In the genomic region with DNA sequence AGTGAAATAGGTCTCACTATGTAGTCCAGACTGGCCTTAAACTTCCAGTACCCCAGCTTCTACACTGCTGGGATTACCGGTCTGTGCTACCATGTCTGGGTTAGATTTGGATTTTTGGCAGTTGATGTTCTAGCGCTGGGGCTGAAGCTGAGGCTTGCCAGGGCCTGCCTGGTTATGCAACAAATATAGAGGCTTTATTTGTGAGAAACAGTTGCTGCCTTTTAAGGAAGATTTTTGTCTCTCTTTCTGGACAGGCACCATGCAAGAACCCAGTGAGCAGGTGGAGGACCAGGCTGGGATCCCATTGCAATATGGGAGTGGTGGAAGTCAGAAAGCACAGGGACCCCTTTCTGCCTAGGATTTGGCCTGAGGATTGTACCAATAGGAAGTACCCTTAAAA, we compare ENCODE assay signal across 15 mouse cellular contexts. TPM values are rescaled to one million over a fixed set of nuclear protein-coding genes. Genes with fewer than 3 reads are reported as not detected.
DNase-seq lines count a peak whose midpoint lies in the region.
"Had no signal": no experiment of that assay in that cellular context is flagged by ENCODE, and none has a peak within 500 bp of the region (broad histone marks: within the 10 kb centered on the region; RNA-seq: fewer than 3 reads in every experiment).

No protein-coding gene starts in this region.

- DNase-seq in heart, adult 11 months, result peak; percentile 52
- DNase-seq in heart, adult 8-10 months (ENCODE audit: low spot score), result no peak
- DNase-seq in adipocyte (ENCODE audit: low spot score), result peak; percentile 35
- peak; percentile 56 for DNase-seq in fat pad, adult 2 months (ENCODE audit: extremely low read depth, low read depth, low spot score)
- no peak for DNase-seq in left cerebral cortex, postnatal 10 days (ENCODE audit: extremely low spot score in 1 of 2, low spot score in 2 of 2)
- DNase-seq in thymus, postnatal 4 days, result no peak
- DNase-seq: adrenal gland, adult 8-10 months; adrenal gland, postnatal 36 days; cerebellum, adult 11-12 months; cerebellum, adult 2 months; cerebellum, adult 9-10 months; cerebellum, postnatal 10 days; cerebellum, postnatal 25 days had no signal

- intact Hi-C loops in left cerebral cortex, postnatal 10 days (cut with DNase I), result no loop called here

RNA-seq across cellular contexts. Expression of a gene that starts 3.9 kb away (rescaled TPM):
- total RNA-seq in heart, adult 8-10 months (2022), result 1 to 10 TPM; 1.8 to 3.3 (median 2.8) TPM
- 1 to 10 TPM; 8.5 to 8.7 TPM for total RNA-seq in left cerebral cortex, postnatal 10 days (2021)

RNA-seq across cellular contexts. Expression of a gene that starts 20.0 kb away (rescaled TPM):
- 10 to 100 TPM; 14.9 to 28.0 (median 19.4) TPM for total RNA-seq in heart, adult 8-10 months (2022)
- 10 to 100 TPM; 14.8 to 16.0 TPM for total RNA-seq in left cerebral cortex, postnatal 10 days (2021)
- total RNA-seq: MEL had no signal

RNA-seq across cellular contexts. Expression of a gene that starts 36.3 kb away (rescaled TPM):
- 10 to 100 TPM; 33.1 to 50.4 (median 39.8) TPM for total RNA-seq in heart, adult 8-10 months (2022)
- total RNA-seq in left cerebral cortex, postnatal 10 days (2021), result 10 to 100 TPM; 21.1 to 22.0 TPM

RNA-seq across cellular contexts. Expression of a gene that starts 38.2 kb away (rescaled TPM):
- total RNA-seq in heart, adult 8-10 months (2022), result 1,000 to 10,000 TPM in 2 of 4 experiments, 100 to 1,000 TPM in 2; 838 to 1,132 (median 977) TPM
- total RNA-seq in left cerebral cortex, postnatal 10 days (2021), result 1 to 10 TPM; 6.3 to 7.7 TPM
- total RNA-seq: adrenal gland, adult 8-10 months; adrenal gland, postnatal 14 days; adrenal gland, postnatal 36 days had no signal

RNA-seq across cellular contexts. Expression of a gene that starts 53.5 kb away (rescaled TPM):
- 10 to 100 TPM; 26.4 to 33.1 (median 28.8) TPM for total RNA-seq in heart, adult 8-10 months (2022)
- total RNA-seq in left cerebral cortex, postnatal 10 days (2021), result 10 to 100 TPM; 86.9 to 89.1 TPM

Comparison
In these comparisons a context has a peak if more than half of its experiments do, and no peak if none do; other contexts are left out.
1. DNase-seq: peak in heart, adult 11 months (single experiment), adipocyte (single experiment) and fat pad, adult 2 months (single experiment); none in heart, adult 8-10 months (single experiment), left cerebral cortex, postnatal 10 days (0 of 2) and thymus, postnatal 4 days (single experiment).